Mouse (Mus musculus) B cell, adult 2 months (primary cell): ENCODE measurements around the gene Svs1.
"Not testable (repeated sequence)": the region's sequence is repeated elsewhere in the genome, so short reads cannot be mapped to it uniquely, and the experiment has no call there.

Source experiments
- DNase-seq, 2 experiments: peaks; one replicate each; pipeline ENCODE4 v3.0.0; 2022

Gene Svs1

GRCm38 (mm10) chr6:48986444-48986990 is at the start of gene Svs1:
Gene Svs1 (plus strand): TSS chr6:48986861.
- no peak for DNase-seq

GRCm38 (mm10) chr6:48949596-48949995 is 37.1 kb upstream of the Svs1 start:
- no peak for DNase-seq

DNA sequence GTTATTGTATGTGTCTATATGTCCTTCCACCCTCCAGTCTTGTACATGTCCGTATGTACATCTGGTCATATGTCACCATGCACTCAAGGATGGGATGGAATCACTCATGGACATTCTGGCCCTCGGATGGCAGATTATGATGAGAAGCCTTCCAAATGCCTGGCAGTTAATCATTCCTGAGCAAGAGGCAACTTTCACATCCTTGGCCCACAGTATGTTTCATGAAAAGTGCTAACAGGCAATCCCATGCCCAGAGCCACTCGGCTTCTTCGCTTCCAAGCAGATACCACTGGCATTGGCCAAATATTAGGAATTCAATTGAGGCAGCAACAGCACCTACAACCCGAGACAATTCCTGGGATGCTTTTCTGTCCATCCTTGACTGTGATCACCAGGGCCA is 36.0 kb upstream of the Svs1 start:
- no peak for DNase-seq

DNA sequence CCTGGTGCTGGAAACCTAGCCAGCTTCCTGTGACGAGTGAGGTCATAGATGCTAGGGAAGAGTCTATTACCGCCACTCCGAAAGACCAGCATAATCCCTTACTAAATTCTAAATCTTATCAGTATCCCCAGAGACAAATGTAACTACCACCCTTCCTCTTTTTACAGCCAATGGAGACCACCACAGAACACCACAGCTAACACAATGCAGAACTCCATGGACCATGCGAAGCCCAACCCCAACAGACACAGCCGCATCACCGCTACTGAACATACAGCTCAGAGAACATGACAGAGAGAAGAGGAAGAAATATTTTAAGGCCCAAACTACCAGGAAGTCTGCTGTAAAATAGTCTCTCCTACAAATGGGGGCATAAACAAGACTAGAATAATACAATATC is 35.0 kb upstream of the Svs1 start:
- DNase-seq, result no peak

DNA sequence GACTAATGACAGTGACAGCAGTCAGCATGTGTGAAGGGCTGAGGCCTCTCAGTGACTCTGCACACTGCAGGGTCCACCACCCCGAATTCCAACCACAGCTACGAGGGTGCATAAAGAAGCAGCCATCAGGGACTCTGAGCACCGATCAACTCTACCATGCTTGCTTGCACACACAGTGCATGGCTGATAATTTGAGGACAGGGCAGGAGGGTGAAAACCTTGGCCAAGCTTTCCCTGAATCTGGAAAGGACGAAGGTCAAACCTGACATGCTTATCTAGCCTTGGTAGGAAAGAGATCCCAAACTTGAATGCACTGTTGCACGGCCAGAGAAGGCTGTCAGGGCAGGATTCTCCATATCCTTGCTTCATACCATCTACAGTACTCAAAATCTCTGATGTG is 33.4 kb upstream of the Svs1 start:
- no peak for DNase-seq

DNA sequence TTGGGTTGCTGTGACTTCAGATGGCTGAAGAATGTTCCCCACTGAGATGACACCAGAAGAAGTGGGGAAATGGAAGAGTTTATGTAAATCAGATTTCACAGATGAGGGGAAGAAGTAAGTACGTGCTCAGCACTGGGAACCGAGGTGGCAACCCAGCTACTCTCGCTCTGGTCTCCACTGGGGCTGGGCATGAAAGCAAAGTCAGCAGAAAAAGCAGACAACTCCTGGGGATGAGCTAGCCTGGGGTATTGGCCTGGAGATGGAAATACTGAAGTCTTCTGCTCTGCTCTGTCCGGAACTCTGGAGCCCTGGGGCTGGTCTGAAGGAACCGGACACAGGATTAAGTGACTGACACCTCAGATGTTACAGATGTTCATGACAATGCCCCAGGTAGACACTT is 32.5 kb upstream of the Svs1 start:
- no peak for DNase-seq

GRCm38 (mm10) chr6:48954946-48955345 is 31.7 kb upstream of the Svs1 start:
- peak; percentile 27 to 46 for DNase-seq

- DNase-seq, result no peak
Measured at GRCm38 (mm10) chr6:48956785-48957184, 29.9 kb upstream of the Svs1 start.

DNA sequence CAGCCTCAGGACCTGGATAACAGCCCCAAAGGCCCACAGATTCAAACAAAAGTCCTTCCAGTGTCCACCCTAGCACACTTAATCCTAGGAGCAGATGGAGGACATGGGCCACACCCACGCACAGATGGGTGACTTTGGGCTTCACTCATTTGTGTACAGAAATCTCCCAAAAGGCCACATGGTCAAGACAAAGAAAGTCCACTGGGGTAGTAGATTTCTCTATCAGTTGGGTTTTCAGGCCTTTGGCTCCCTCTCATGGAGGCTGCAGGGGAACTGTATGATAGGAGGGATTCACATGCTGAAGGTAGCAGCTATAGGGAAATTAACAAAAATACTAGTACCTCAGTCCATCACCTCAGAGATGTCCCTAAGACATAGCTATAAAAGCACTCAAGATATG is 28.6 kb upstream of the Svs1 start:
- DNase-seq, result no peak

GRCm38 (mm10) chr6:48959151-48959550 is 27.5 kb upstream of the Svs1 start:
- not testable (repeated sequence) for DNase-seq

DNA sequence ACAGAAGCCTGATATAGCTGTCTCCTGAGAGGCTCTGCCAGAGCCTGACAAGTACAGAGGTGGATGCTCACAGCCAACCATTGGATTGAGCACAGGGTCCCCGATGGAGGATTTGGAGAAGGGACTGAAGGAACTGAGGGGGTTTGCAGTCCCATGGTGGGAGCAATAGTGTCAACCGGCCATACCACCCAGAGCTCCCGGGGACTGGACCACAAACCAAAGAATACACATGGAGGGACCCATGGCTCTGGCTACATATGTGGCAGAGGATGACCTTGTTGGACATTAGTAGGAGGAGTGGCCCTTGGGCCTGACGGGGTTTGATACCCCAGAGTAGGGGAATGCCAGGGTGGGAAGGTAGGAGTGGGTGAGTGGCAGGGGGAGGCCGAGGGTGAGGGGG is 20.0 kb upstream of the Svs1 start:
- not testable (repeated sequence) for DNase-seq

- DNase-seq, result no peak
Measured at GRCm38 (mm10) chr6:48967868-48968267, 18.8 kb upstream of the Svs1 start.

GRCm38 (mm10) chr6:48974663-48975062 is 12.0 kb upstream of the Svs1 start, which contains the start of gene Doxl2:
Gene Doxl2 (plus strand): TSS chr6:48974963.
- DNase-seq, result no peak

DNA sequence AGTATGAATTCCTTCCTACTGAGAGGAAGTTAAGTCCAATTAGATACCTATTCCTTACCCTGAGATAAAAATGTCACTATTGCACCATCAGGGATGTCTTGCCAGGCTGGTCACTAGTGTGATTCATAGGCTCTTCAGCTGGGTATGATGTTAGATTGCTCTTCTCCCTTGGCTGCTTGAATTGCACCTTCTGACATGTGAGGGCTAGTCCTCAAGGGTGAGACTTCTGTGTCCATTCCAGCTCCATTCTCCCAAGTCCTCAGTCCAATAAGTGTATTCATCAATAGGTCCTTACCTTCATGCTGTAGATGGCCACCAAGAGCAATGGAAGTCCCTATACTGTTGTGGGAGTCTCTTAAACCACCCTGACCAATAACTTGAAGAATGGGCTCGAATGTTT is 7.0 kb upstream of the Svs1 start:
- no peak for DNase-seq

DNA sequence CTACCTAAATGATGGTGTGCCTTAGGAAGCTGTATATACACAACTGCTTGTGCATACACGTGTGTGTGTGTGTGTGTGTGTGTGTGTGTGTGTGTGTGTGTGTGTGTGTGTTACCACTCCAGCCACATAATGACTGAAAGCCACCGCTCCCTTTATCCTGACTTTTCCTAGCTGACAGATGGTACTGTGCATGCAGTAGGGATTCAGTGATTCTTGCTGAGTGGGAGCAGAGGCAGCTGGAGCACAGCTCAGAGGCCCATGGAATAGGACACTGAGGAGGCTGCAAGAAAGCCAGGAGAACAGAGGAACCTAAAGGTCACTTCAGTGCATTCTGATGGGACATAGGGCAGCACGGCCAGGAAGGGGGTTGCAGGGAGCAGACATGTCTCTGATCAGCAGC is 4.4 kb upstream of the Svs1 start:
- DNase-seq, result no peak

- DNase-seq, result no peak
Measured at GRCm38 (mm10) chr6:48989971-48990370, 3.3 kb downstream of the Svs1 start.

- no peak for DNase-seq
Measured at GRCm38 (mm10) chr6:48991991-48992390, 5.3 kb downstream of the Svs1 start.

DNA sequence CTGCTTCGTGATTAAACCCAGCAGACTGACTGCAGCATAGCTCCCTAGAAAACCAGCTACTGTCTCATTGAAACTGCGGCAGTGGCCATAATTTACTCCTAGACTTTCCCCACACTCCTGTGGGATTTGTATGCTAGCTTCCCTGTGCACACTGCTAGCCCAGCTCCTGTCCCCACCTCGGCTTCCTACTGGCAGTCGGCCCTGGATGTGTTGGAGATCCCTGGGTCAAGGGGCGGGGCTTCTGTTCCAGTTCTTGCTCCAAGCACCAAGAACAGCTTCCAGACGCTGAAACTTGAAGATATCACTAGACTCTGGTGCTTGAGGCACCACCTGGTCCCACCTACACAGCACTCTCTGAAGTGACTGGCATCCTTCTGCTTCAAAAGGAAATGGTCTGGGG is 11.5 kb downstream of the Svs1 start:
- DNase-seq, result no peak

DNA sequence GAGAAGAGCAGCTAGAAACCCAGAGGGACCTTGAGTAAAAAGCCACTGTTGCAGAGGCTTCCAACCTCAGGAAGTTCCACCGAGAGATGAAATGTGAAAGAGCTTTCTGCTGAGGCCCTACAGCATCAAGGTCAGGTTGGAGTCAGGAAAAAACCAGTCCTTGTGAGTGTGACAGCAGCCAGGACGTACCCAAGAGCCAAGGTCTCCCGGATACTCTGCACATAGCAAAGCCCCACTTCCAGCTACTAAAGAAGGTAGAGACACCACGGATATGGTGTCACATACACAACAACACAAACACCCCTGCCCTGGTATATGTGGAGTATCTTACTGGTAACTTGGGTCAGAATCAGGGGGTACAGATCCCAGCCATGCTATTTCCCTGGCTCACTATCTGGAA is 12.1 kb downstream of the Svs1 start:
- no peak for DNase-seq

- no peak for DNase-seq
Measured at GRCm38 (mm10) chr6:49003381-49003780, 16.7 kb downstream of the Svs1 start.

GRCm38 (mm10) chr6:49007981-49008380 is 21.3 kb downstream of the Svs1 start:
- DNase-seq, result peak; percentile 66 to 69

DNA sequence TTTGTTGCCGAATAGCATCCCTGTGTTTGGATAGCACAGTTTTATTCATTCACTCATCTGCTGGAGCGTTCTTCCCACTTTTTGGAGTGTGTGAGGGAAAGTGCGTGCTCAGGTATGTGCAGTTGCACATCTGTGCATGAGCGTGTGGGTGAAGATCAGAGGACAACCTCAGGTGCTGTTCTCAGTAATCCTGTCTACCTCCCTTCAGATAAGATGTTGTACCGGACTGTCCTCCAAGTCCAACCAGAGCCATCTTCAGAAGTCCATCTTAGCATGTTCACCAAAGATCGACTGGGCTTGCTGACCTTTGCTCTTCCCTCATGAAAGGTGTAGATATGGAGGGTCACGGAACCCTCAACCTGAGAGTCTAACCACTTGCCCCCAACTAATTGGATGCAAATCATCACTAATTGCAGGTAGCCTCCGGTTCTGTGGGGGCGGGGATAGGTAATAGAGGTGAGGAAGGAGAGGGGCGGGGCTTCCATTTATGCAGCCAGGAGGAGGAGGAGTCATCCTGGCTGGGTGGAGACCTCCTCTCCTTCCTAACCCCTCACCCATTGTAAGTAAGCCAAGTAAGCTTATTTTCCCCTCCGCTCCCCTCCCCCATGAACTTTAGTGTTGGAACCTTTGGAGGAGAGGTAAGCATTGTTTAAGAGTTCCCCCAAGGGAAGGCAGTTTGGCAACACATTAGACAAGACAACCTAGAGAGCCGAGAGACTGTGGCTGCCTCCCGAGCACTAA is 21.9 kb downstream of the Svs1 start:
- DNase-seq, result no peak

- no peak for DNase-seq
Measured at GRCm38 (mm10) chr6:49009161-49009555, 22.5 kb downstream of the Svs1 start.

GRCm38 (mm10) chr6:49009665-49010064 is 23.0 kb downstream of the Svs1 start:
- peak; percentile 24 to 31 for DNase-seq

- DNase-seq, result no peak
Measured at GRCm38 (mm10) chr6:49011191-49011590, 24.5 kb downstream of the Svs1 start.
